ENCODE assay signal across 20 mouse cellular contexts in genomic region chr10:127561145-127561544, GRCm38 (mm10). TPM values are rescaled to one million over a fixed set of nuclear protein-coding genes. Genes with fewer than 3 reads are reported as not detected.
DNase-seq lines count a peak whose midpoint lies in the region; ATAC-seq and TF ChIP-seq lines count a peak whose summit lies in the region.
"Had no signal": no experiment of that assay in that cellular context is flagged by ENCODE, and none has a peak within 500 bp of the region (broad histone marks: within the 10 kb centered on the region; RNA-seq: fewer than 3 reads in every experiment).

No protein-coding gene starts in this region.

- no peaks in the 10 kb centered on the region for H3K4me1 ChIP-seq in kidney, adult 2 months (ENCODE audit: control insufficient read depth, insufficient read depth, low read length)
- H3K4me1 ChIP-seq in lung, postnatal 0 days (ENCODE audit: insufficient read depth, low read depth, low read length): no peaks in the 10 kb centered on the region
- H3K4me1 ChIP-seq in MEL (ENCODE audit: control insufficient read depth in 1 of 2, insufficient read depth in 2 of 2, low read length in 2 of 2): no peaks in the 10 kb centered on the region

- no peak for ATAC-seq in lung, postnatal 0 days
- ATAC-seq: CD4-positive, CD25-positive, alpha-beta regulatory T cell, adult 4 months; intestine, embryonic 15.5 days had no signal

- TF ChIP-seq RAD21 in MEL (IDR thresholded peaks at IDR 0.05; ENCODE audit: low read depth, low read length): peak; percentile 20

- no peaks in the 10 kb centered on the region for H3K27me3 ChIP-seq in kidney, adult 2 months (replicated peaks; ENCODE audit: control insufficient read depth, insufficient read depth, low read length)
- H3K27me3 ChIP-seq in lung, postnatal 0 days (replicated peaks; ENCODE audit: insufficient read depth, low read length): no peaks in the 10 kb centered on the region
- no peaks in the 10 kb centered on the region; a peak in 2 of 4 replicates for H3K27me3 ChIP-seq in MEL (ENCODE audit: control insufficient read depth in 1 of 2, insufficient read depth in 2 of 2, low read length in 2 of 2)
- H3K27me3 ChIP-seq in splenic B cell, adult 2 months (ENCODE audit: control insufficient read depth, insufficient read depth, low read length, poor library complexity, severe bottlenecking): no peaks in the 10 kb centered on the region
- H3K27me3 ChIP-seq: hindbrain, embryonic 12.5 days; intestine, embryonic 15.5 days; limb, embryonic 13.5 days had no signal

- TF ChIP-seq EP300 in lung, postnatal 0 days (IDR thresholded peaks at IDR 0.05): no peak
- TF ChIP-seq EP300 in MEL (IDR thresholded peaks at IDR 0.05; ENCODE audit: low read depth in 1 of 2, low read length in 2 of 2): no peak

- no peak for DNase-seq in kidney, adult 2 months
- DNase-seq in kidney, adult 11 months: no peak
- DNase-seq in lung, postnatal 0 days (ENCODE audit: low spot score): no peak
- no peak for DNase-seq in lung, postnatal 36 days
- peak; percentile 37 for DNase-seq in MEL (ENCODE audit: low read depth, low spot score)
- peak; percentile 13 for DNase-seq in splenic B cell, adult 2 months (ENCODE audit: low read depth, low spot score)
- no peak for DNase-seq in cerebellum, adult 18-20 months
- DNase-seq in left cerebral cortex, adult 8-10 months (ENCODE audit: low spot score in 2 of 2): no peak
- DNase-seq: adrenal gland, adult 8-10 months; cerebellum, postnatal 10 days; gastrocnemius, postnatal 14 days; heart, postnatal 10 days; kidney, postnatal 14 days; lung, postnatal 4 days; right cerebral cortex, postnatal 25 days had no signal

- no peak overlapping the region for H3K4me3 ChIP-seq in kidney, adult 2 months (ENCODE audit: insufficient read depth, low read depth, low read length)
- no peak overlapping the region for H3K4me3 ChIP-seq in lung, postnatal 0 days (ENCODE audit: low read depth, low read length)
- H3K4me3 ChIP-seq in MEL (ENCODE audit: control insufficient read depth in 1 of 2, insufficient read depth in 1 of 2, low read depth in 2 of 2, low read length in 2 of 2): no peak overlapping the region
- H3K4me3 ChIP-seq: heart, embryonic 10.5 days; hindbrain, embryonic 12.5 days; intestine, embryonic 15.5 days; limb, embryonic 13.5 days had no signal

- no peaks in the 10 kb centered on the region for H3K79me2 ChIP-seq in MEL (ENCODE audit: control insufficient read depth, insufficient read depth, low read length, poor library complexity)

- no peak overlapping the region for H3K4me2 ChIP-seq in lung, postnatal 0 days (replicated peaks; ENCODE audit: low read depth, low read length)
- H3K4me2 ChIP-seq: hindbrain, embryonic 12.5 days; intestine, embryonic 15.5 days; limb, embryonic 13.5 days had no signal

- H3K9ac ChIP-seq in lung, postnatal 0 days (replicated peaks; ENCODE audit: low read depth): no peak overlapping the region
- H3K9ac ChIP-seq in MEL (ENCODE audit: control insufficient read depth, low read depth, low read length, poor library complexity, severe bottlenecking): no peak overlapping the region
- H3K9ac ChIP-seq: hindbrain, embryonic 12.5 days; intestine, embryonic 15.5 days; limb, embryonic 13.5 days had no signal

- peak; percentile 14; the same call in 1 of the 2 replicates for TF ChIP-seq CTCF in kidney, adult 2 months (conservative IDR thresholded peaks at IDR 0.05; ENCODE audit: insufficient read depth, insufficient read length, low read depth, low read length)
- peak; percentile 57 for TF ChIP-seq CTCF in lung, postnatal 0 days (IDR thresholded peaks at IDR 0.05)
- TF ChIP-seq CTCF in MEL (IDR thresholded peaks at IDR 0.05 in 2 of 3, conservative IDR thresholded peaks at IDR 0.05 in 1 of 3; ENCODE audit: control insufficient read depth in 1 of 3, insufficient read depth in 1 of 3, low read depth in 2 of 3, low read length in 3 of 3, poor library complexity in 1 of 3, severe bottlenecking in 1 of 3): peak; percentile 19 to 51 (median 46); a peak in 4 of 6 replicates

- no peaks in the 10 kb centered on the region for H3K36me3 ChIP-seq in kidney, adult 2 months (ENCODE audit: control insufficient read depth, insufficient read depth, low read length)
- 0 out of 2 replicates have a peak, but pooled peaks cover 3% of the 10 kb centered on the region for H3K36me3 ChIP-seq in lung, postnatal 0 days (ENCODE audit: insufficient read depth, low read length)
- no peaks in the 10 kb centered on the region for H3K36me3 ChIP-seq in MEL (ENCODE audit: control insufficient read depth in 1 of 2, insufficient read depth in 2 of 2, low read length in 2 of 2)
- H3K36me3 ChIP-seq in splenic B cell, adult 2 months (ENCODE audit: control insufficient read depth, insufficient read depth, low read length, poor library complexity, severe bottlenecking): no peaks in the 10 kb centered on the region

- TF ChIP-seq POLR2A in kidney, adult 2 months (IDR thresholded peaks at IDR 0.05; ENCODE audit: low read depth, low read length): no peak
- TF ChIP-seq POLR2A in MEL (IDR thresholded peaks at IDR 0.05; ENCODE audit: control insufficient read depth in 1 of 2, insufficient read depth in 1 of 2, low read depth in 1 of 2, low read length in 2 of 2, poor library complexity in 1 of 2): no peak

- no peak overlapping the region for H3K27ac ChIP-seq in kidney, adult 2 months (ENCODE audit: insufficient read depth, low read depth, low read length)
- no peak overlapping the region for H3K27ac ChIP-seq in lung, postnatal 0 days (ENCODE audit: low read length)
- H3K27ac ChIP-seq in MEL (ENCODE audit: control insufficient read depth, low read depth, low read length): no peak overlapping the region
- H3K27ac ChIP-seq: heart, embryonic 10.5 days; hindbrain, embryonic 12.5 days; intestine, embryonic 15.5 days; limb, embryonic 13.5 days had no signal

- H3K9me3 ChIP-seq in lung, postnatal 0 days (ENCODE audit: low read length): no peaks in the 10 kb centered on the region
- H3K9me3 ChIP-seq in MEL (replicated peaks; ENCODE audit: insufficient read depth, low read length): no peaks in the 10 kb centered on the region
- H3K9me3 ChIP-seq: heart, embryonic 10.5 days; hindbrain, embryonic 12.5 days; intestine, embryonic 15.5 days; limb, embryonic 13.5 days had no signal

TF ChIP-seq in MEL, 35 proteins besides CTCF, POLR2A, EP300 and RAD21 (continues in another document):
- peak; percentile 56; the same call in 1 of the 2 replicates for TF ChIP-seq ZNF384 (IDR thresholded peaks at IDR 0.05; ENCODE audit: low read depth, low read length)
- no peak for TF ChIP-seq HCFC1 (IDR thresholded peaks at IDR 0.05; ENCODE audit: low read depth, low read length)
- no peak for TF ChIP-seq TAL1 (IDR thresholded peaks at IDR 0.05; ENCODE audit: low read length)
- no peak for TF ChIP-seq ZKSCAN1 (IDR thresholded peaks at IDR 0.05; ENCODE audit: low read depth, low read length)
- no peak for TF ChIP-seq ZC3H11A (IDR thresholded peaks at IDR 0.05; ENCODE audit: low read depth, low read length)
- peak; percentile 31 for TF ChIP-seq SMC3 (IDR thresholded peaks at IDR 0.05; ENCODE audit: low read depth, low read length)
- TF ChIP-seq USF1 (IDR thresholded peaks at IDR 0.05; ENCODE audit: low read depth, low read length): no peak
- peak; percentile 38; the same call in 1 of the 2 replicates for TF ChIP-seq MYC (IDR thresholded peaks at IDR 0.05; ENCODE audit: low read depth, low read length)
- no peak for TF ChIP-seq MAFK (IDR thresholded peaks at IDR 0.05; ENCODE audit: borderline replicate concordance, low read depth, low read length)
- no peak for TF ChIP-seq JUND (IDR thresholded peaks at IDR 0.05; ENCODE audit: low read depth, low read length)
- no peak for TF ChIP-seq MAX (IDR thresholded peaks at IDR 0.05; ENCODE audit: low read length)
- no peak for TF ChIP-seq TBP (IDR thresholded peaks at IDR 0.05; ENCODE audit: low read depth, low read length)
- no peak for TF ChIP-seq BHLHE40 (IDR thresholded peaks at IDR 0.05; ENCODE audit: borderline replicate concordance, low read depth, low read length)

RNA-seq across cellular contexts. Expression of gene Nxph4, which starts 26.8 kb away (rescaled TPM):
- 2.0 and 2.2 TPM in 2 replicates for polyA plus RNA-seq in kidney, adult 2 months (2012; rRNA removed)
- 0.44 and 0.60 TPM in 2 replicates for polyA plus RNA-seq in lung, postnatal 0 days (2015; fragmentation: Nextera tagmentation; extraction: Ambion mirVana)
- total RNA-seq in MEL (2012; rRNA removed): not detected in 2 replicates
- under 1 TPM in 1 of 2 experiments, not detected in 1; 0.24 TPM for polyA plus RNA-seq in MEL (2012; ENCODE audit: insufficient read depth in 1 of 2, insufficient read length in 2 of 2, low read depth in 1 of 2, low replicate concordance in 2 of 2, missing spikeins in 1 of 2)
- total RNA-seq in left cerebral cortex, adult 8-10 months (2022): 1 to 10 TPM; 6.6 to 9.7 (median 8.4) TPM
- polyA plus RNA-seq: CD4-positive, CD25-positive, alpha-beta regulatory T cell, adult 4 months had no signal

RNA-seq across cellular contexts. Expression of gene Shmt2, which starts 38.9 kb away (rescaled TPM):
- polyA plus RNA-seq in kidney, adult 2 months (2012; rRNA removed): 232 and 274 TPM in 2 replicates
- polyA plus RNA-seq in lung, postnatal 0 days (2015; fragmentation: Nextera tagmentation; extraction: Ambion mirVana): 27.1 and 31.0 TPM in 2 replicates
- total RNA-seq in MEL (2012; rRNA removed): 242 and 383 TPM in 2 replicates
- 100 to 1,000 TPM; 263 to 582 TPM for polyA plus RNA-seq in MEL (2012; ENCODE audit: insufficient read depth in 1 of 2, insufficient read length in 2 of 2, low read depth in 1 of 2, low replicate concordance in 2 of 2, missing spikeins in 1 of 2)
- 10 to 100 TPM; 24.4 to 33.6 (median 25.7) TPM for total RNA-seq in left cerebral cortex, adult 8-10 months (2022)

RNA-seq across cellular contexts. Expression of gene Ndufa4l2, which starts 46.4 kb away (rescaled TPM):
- polyA plus RNA-seq in kidney, adult 2 months (2012; rRNA removed): 24.4 and 27.4 TPM in 2 replicates
- 132 and 149 TPM in 2 replicates for polyA plus RNA-seq in lung, postnatal 0 days (2015; fragmentation: Nextera tagmentation; extraction: Ambion mirVana)
- total RNA-seq in MEL (2012; rRNA removed): 21.8 and 28.6 TPM in 2 replicates
- polyA plus RNA-seq in MEL (2012; ENCODE audit: insufficient read depth in 1 of 2, insufficient read length in 2 of 2, low read depth in 1 of 2, low replicate concordance in 2 of 2, missing spikeins in 1 of 2): 10 to 100 TPM in 1 of 2 experiments, not detected in 1; 26.6 TPM
- 1 to 10 TPM; 3.8 to 5.2 (median 4.6) TPM for total RNA-seq in left cerebral cortex, adult 8-10 months (2022)
- polyA plus RNA-seq: CD4-positive, CD25-positive, alpha-beta regulatory T cell, adult 4 months had no signal

RNA-seq across cellular contexts. Expression of gene Stac3, which starts 59.7 kb away (rescaled TPM):
- 1.2 and 3.0 TPM in 2 replicates for polyA plus RNA-seq in kidney, adult 2 months (2012; rRNA removed)
- 0.23 and 0.53 TPM in 2 replicates for polyA plus RNA-seq in lung, postnatal 0 days (2015; fragmentation: Nextera tagmentation; extraction: Ambion mirVana)
- not detected in 2 replicates for total RNA-seq in MEL (2012; rRNA removed)
- polyA plus RNA-seq in MEL (2012; ENCODE audit: insufficient read depth in 1 of 2, insufficient read length in 2 of 2, low read depth in 1 of 2, low replicate concordance in 2 of 2, missing spikeins in 1 of 2): under 1 TPM in 1 of 2 experiments, not detected in 1; 0.25 TPM
- 1 to 10 TPM; 2.3 to 4.5 (median 3.0) TPM for total RNA-seq in left cerebral cortex, adult 8-10 months (2022)

RNA-seq across cellular contexts. Expression of gene Lrp1, which starts 59.8 kb away (rescaled TPM):
- 55.3 and 57.8 TPM in 2 replicates for polyA plus RNA-seq in kidney, adult 2 months (2012; rRNA removed)
- 71.0 and 75.4 TPM in 2 replicates for polyA plus RNA-seq in lung, postnatal 0 days (2015; fragmentation: Nextera tagmentation; extraction: Ambion mirVana)
- total RNA-seq in MEL (2012; rRNA removed): 0.33 and 0.42 TPM in 2 replicates
- polyA plus RNA-seq in MEL (2012; ENCODE audit: insufficient read depth in 1 of 2, insufficient read length in 2 of 2, low read depth in 1 of 2, low replicate concordance in 2 of 2, missing spikeins in 1 of 2): under 1 TPM in 1 of 2 experiments, not detected in 1; 0.39 TPM
- 100 to 1,000 TPM; 295 to 337 (median 306) TPM for total RNA-seq in left cerebral cortex, adult 8-10 months (2022)

Comparison
In these comparisons a context has a peak if more than half of its experiments do, and no peak if none do; other contexts are left out.
1. DNase-seq: peak in MEL (single experiment) and splenic B cell, adult 2 months (single experiment); none in kidney, adult 2 months (single experiment), kidney, adult 11 months (single experiment), lung, postnatal 0 days (single experiment), lung, postnatal 36 days (single experiment), cerebellum, adult 18-20 months (0 of 2) and left cerebral cortex, adult 8-10 months (0 of 2).
2. Peak in every context shown above with its lines, with median percentiles within 50 percentile points of each other: CTCF ChIP-seq.